ENCODE assay signal across 8 mouse cellular contexts in the genomic region with DNA sequence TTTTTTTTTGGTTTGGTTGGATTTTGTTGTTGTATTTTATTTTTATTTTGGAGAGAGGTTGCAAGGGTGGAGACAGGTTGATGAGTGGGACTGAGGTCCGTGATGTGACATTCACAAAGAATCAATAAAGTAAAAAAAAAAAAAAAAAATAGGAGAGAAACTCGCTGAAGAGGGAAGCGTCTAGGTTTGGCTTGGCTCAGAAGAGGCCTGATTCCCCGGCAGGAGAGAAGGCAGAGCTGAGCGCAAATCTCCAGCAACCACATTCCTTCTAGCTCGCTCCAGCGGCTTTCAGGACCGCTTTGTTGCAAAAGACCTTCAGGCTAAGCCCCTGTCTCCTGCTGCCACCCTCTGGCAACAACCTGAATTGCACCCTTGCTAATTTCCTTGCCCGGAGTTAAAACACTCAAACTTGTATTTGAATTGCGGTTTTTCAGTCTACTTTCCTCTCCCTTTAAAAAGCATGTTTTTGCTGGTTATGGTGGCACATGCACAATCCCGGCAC. TPM values are rescaled to one million over a fixed set of nuclear protein-coding genes. Genes with fewer than 3 reads are reported as not detected.
DNase-seq lines count a peak whose midpoint lies in the region; ATAC-seq lines count a peak whose summit lies in the region.

No protein-coding gene starts in this region.

- no peak overlapping the region for H3K9ac ChIP-seq in hindbrain, embryonic 14.5 days

- WGBS in hindbrain, embryonic 14.5 days: 5% methylated on average over 11 of the region's 11 CpGs

- H3K4me3 ChIP-seq in hindbrain, embryonic 14.5 days (replicated peaks; ENCODE audit: low read length): no peak overlapping the region

- H3K27me3 ChIP-seq in hindbrain, embryonic 14.5 days (ENCODE audit: control insufficient read depth, insufficient read depth, low read length): no peaks in the 10 kb centered on the region

- no peak overlapping the region for H3K27ac ChIP-seq in hindbrain, embryonic 14.5 days

- H3K36me3 ChIP-seq in hindbrain, embryonic 14.5 days (replicated peaks; ENCODE audit: control insufficient read depth, insufficient read depth): no peaks in the 10 kb centered on the region

- DNase-seq in Muller cell, postnatal 12 days (ENCODE audit: inconsistent ontology term): peak; percentile 84
- DNase-seq in cerebellum, adult 9-10 months: peak; percentile 80
- peak; percentile 93 to 96 for DNase-seq in frontal cortex, postnatal 36 days (ENCODE audit: low spot score in 2 of 2)
- peak; percentile 96 for DNase-seq in hindbrain, embryonic 14.5 days (ENCODE audit: low spot score)
- DNase-seq in layer of hippocampus, postnatal 14 days (ENCODE audit: low spot score in 2 of 2): peak; percentile 92 to 94
- peak; percentile 87 to 94 for DNase-seq in lung, postnatal 4 days
- DNase-seq in retina, postnatal 7 days (ENCODE audit: low read depth, low spot score): peak; percentile 63
- peak; percentile 78 for DNase-seq in urinary bladder, adult 2 months (ENCODE audit: low spot score)

- peak; percentile 70 for ATAC-seq in hindbrain, embryonic 14.5 days (ENCODE audit: low FRiP score)

- H3K9me3 ChIP-seq in hindbrain, embryonic 14.5 days (ENCODE audit: control insufficient read depth, low read length): no peaks in the 10 kb centered on the region

- H3K4me1 ChIP-seq in hindbrain, embryonic 14.5 days (replicated peaks; ENCODE audit: control insufficient read depth, insufficient read depth, low read length): peaks cover 6% of the 10 kb centered on the region

- H3K4me2 ChIP-seq in hindbrain, embryonic 14.5 days (replicated peaks): no peak overlapping the region

RNA-seq across cellular contexts. Expression of gene Cd2, which starts 7.7 kb away (rescaled TPM):
- not detected in 2 replicates for polyA plus RNA-seq in hindbrain, embryonic 14.5 days (2014; fragmentation: Nextera tagmentation; extraction: Ambion mirVana)
- total RNA-seq in layer of hippocampus, postnatal 14 days (2021): not detected
- 2.1 and 2.4 TPM in 2 replicates for polyA plus RNA-seq in urinary bladder, adult 2 months (2012; rRNA removed)
